Mouse (Mus musculus) thymus, postnatal 4 days (tissue): ENCODE measurements around the gene Tmem159.
A peak's percentile ranks its signal among the peaks of the same experiment; 100 is the strongest.

Experiments used
- DNase-seq: peaks from one replicate; pipeline ENCODE4 v3.0.0; 2021

Tmem159 gene

GRCm38 (mm10) chr7:120102164-120102972 lies at the start of gene Tmem159:
Gene Tmem159 (plus strand): TSS chr7:120102353.
- DNase-seq, result peak; percentile 55

- DNase-seq, result no peak
These were observed 48.1 kb upstream of the Tmem159 start for GRCm38 (mm10) chr7:120054016-120054415.

GRCm38 (mm10) chr7:120055479-120055878 lies 46.7 kb upstream of the Tmem159 start:
- no peak for DNase-seq

GRCm38 (mm10) chr7:120064045-120064444 lies 38.1 kb upstream of the Tmem159 start:
- DNase-seq, result no peak

GRCm38 (mm10) chr7:120068114-120068513 lies 34.0 kb upstream of the Tmem159 start:
- DNase-seq, result no peak

GRCm38 (mm10) chr7:120069164-120069563 lies 33.0 kb upstream of the Tmem159 start:
- DNase-seq, result no peak

GRCm38 (mm10) chr7:120080177-120080576 lies 22.0 kb upstream of the Tmem159 start:
- no peak for DNase-seq

GRCm38 (mm10) chr7:120093033-120093432 lies 9.1 kb upstream of the Tmem159 start:
- no peak for DNase-seq

GRCm38 (mm10) chr7:120094216-120094615 lies 7.9 kb upstream of the Tmem159 start:
- no peak for DNase-seq

GRCm38 (mm10) chr7:120095180-120095579 lies 7.0 kb upstream of the Tmem159 start, which contains the start of gene Dnah3:
Gene Dnah3 (minus strand): TSS chr7:120095280.
- no peak for DNase-seq

GRCm38 (mm10) chr7:120097845-120098244 lies 4.3 kb upstream of the Tmem159 start:
- DNase-seq, result peak; percentile 28

GRCm38 (mm10) chr7:120098403-120098802 lies 3.8 kb upstream of the Tmem159 start:
- DNase-seq, result peak; percentile 70

- no peak for DNase-seq
These were observed 940 bp downstream of the Tmem159 start for GRCm38 (mm10) chr7:120103019-120103567.

- no peak for DNase-seq
These were observed 2.8 kb downstream of the Tmem159 start for GRCm38 (mm10) chr7:120104975-120105374.

GRCm38 (mm10) chr7:120106356-120106755 lies 4.2 kb downstream of the Tmem159 start:
- no peak for DNase-seq

- DNase-seq, result no peak
These were observed 7.5 kb downstream of the Tmem159 start for GRCm38 (mm10) chr7:120109676-120110075.

GRCm38 (mm10) chr7:120116976-120117375 lies 14.8 kb downstream of the Tmem159 start:
- no peak for DNase-seq

GRCm38 (mm10) chr7:120117529-120117928 lies 15.4 kb downstream of the Tmem159 start:
- no peak for DNase-seq

GRCm38 (mm10) chr7:120123776-120124175 lies 21.6 kb downstream of the Tmem159 start:
- DNase-seq, result no peak

- peak; percentile 51 for DNase-seq
These were observed 22.7 kb downstream of the Tmem159 start for GRCm38 (mm10) chr7:120124844-120125243.

- no peak for DNase-seq
These were observed 25.0 kb downstream of the Tmem159 start for GRCm38 (mm10) chr7:120126976-120127685.

- DNase-seq, result no peak
These were observed 25.5 kb downstream of the Tmem159 start for GRCm38 (mm10) chr7:120127686-120128059.

GRCm38 (mm10) chr7:120128951-120129350 lies 26.8 kb downstream of the Tmem159 start:
- DNase-seq, result no peak

- no peak for DNase-seq
These were observed 40.6 kb downstream of the Tmem159 start for GRCm38 (mm10) chr7:120142743-120143142.
